Mouse (Mus musculus) left cerebral cortex, postnatal 4 days (tissue): ENCODE results near the gene Rbm24. TPM values are rescaled to one million over a fixed set of nuclear protein-coding genes. Genes with fewer than 3 reads are reported as not detected.

Experiments used
- DNase-seq: peaks from one replicate; pipeline ENCODE4 v3.0.0-alpha.2; 2022
- intact Hi-C: fragments of 180-260 bp; cut with DNase I; formaldehyde crosslinking; loops from one replicate; pipeline ENCODE4 v1.15.1; 2025
- total RNA-seq, 2 experiments: library from RNA; stranded (reverse); gene quantifications; 2 replicates each; pipeline ENCODE4 v1.2.3; 2021

Gene Rbm24
- 10 to 100 TPM; 27.4 to 31.0 TPM for total RNA-seq

- DNase-seq: peak; percentile 74
- intact Hi-C loops: loop anchor here (10.0 kb wide), 3 partner anchors 53 to 247 kb away; partner anchors contain the start of gene Fam8a1
Observed at GRCm38 (mm10) chr13:46418141-46418601, at the start of gene Rbm24. TSS of gene Rbm24 (plus strand) at chr13:46418434.

- DNase-seq: no peak
- intact Hi-C loops: no loop called here
Observed at GRCm38 (mm10) chr13:46372884-46373283, 45.4 kb upstream of the Rbm24 start.

- no peak for DNase-seq
- intact Hi-C loops: no loop called here
Observed at GRCm38 (mm10) chr13:46375371-46375770, 42.9 kb upstream of the Rbm24 start.

- intact Hi-C loops: no loop called here
- DNase-seq: no peak
Observed at GRCm38 (mm10) chr13:46387396-46387795, 30.8 kb upstream of the Rbm24 start.

GRCm38 (mm10) chr13:46391654-46392053, 26.6 kb upstream of the Rbm24 start:
- no peak for DNase-seq
- intact Hi-C loops: no loop called here

- DNase-seq: no peak
- intact Hi-C loops: no loop called here
Observed at GRCm38 (mm10) chr13:46392893-46393292, 25.3 kb upstream of the Rbm24 start.

- DNase-seq: no peak
- intact Hi-C loops: no loop called here
Observed at GRCm38 (mm10) chr13:46393936-46394335, 24.3 kb upstream of the Rbm24 start.

- intact Hi-C loops: no loop called here
Observed at GRCm38 (mm10) chr13:46397235-46397634, 21.0 kb upstream of the Rbm24 start.

GRCm38 (mm10) chr13:46407151-46407550, 11.1 kb upstream of the Rbm24 start:
- intact Hi-C loops: no loop called here
- no peak for DNase-seq

More at GRCm38 (mm10) chr13:46397235-46397634, 21.0 kb upstream of the Rbm24 start:
- DNase-seq: no peak

GRCm38 (mm10) chr13:46412247-46412646, 6.0 kb upstream of the Rbm24 start:
- DNase-seq: no peak
- intact Hi-C loops: loop anchor here (10.0 kb wide), 3 partner anchors 47 to 253 kb away; partner anchors contain the start of gene Fam8a1

- DNase-seq: no peak
- intact Hi-C loops: loop anchor here (10.0 kb wide), 3 partner anchors 49 to 251 kb away; partner anchors contain the start of gene Fam8a1
Observed at GRCm38 (mm10) chr13:46413588-46413987, 4.6 kb upstream of the Rbm24 start.

- no peak for DNase-seq
- intact Hi-C loops: loop anchor here (10.0 kb wide), 3 partner anchors 49 to 251 kb away; partner anchors contain the start of gene Fam8a1
Observed at GRCm38 (mm10) chr13:46414050-46414449, 4.2 kb upstream of the Rbm24 start.

GRCm38 (mm10) chr13:46416021-46416420, 2.2 kb upstream of the Rbm24 start:
- intact Hi-C loops: loop anchor here (10.0 kb wide), 3 partner anchors 51 to 249 kb away; partner anchors contain the start of gene Fam8a1

GRCm38 (mm10) chr13:46417594-46417993, 640 bp upstream of the Rbm24 start:
- intact Hi-C loops: loop anchor here (10.0 kb wide), 3 partner anchors 53 to 247 kb away; partner anchors contain the start of gene Fam8a1
- no peak for DNase-seq

More at GRCm38 (mm10) chr13:46416021-46416420, 2.2 kb upstream of the Rbm24 start:
- peak; percentile 60 for DNase-seq

GRCm38 (mm10) chr13:46418731-46419545, 704 bp downstream of the Rbm24 start:
- intact Hi-C loops: loop anchor here (10.0 kb wide), 3 partner anchors 54 to 246 kb away; partner anchors contain the start of gene Fam8a1
- peak; percentile 32 for DNase-seq

GRCm38 (mm10) chr13:46419648-46420047, 1.4 kb downstream of the Rbm24 start:
- intact Hi-C loops: loop anchor here (10.0 kb wide), 4 partner anchors 55 to 245 kb away; partner anchors contain the start of gene Fam8a1
- DNase-seq: no peak

- DNase-seq: no peak
- intact Hi-C loops: loop anchor here (10.0 kb wide), 1 partner anchor 145 kb away; no protein-coding TSS in a partner anchor
Observed at GRCm38 (mm10) chr13:46420095-46420494, 1.9 kb downstream of the Rbm24 start.

- intact Hi-C loops: loop anchor here (10.0 kb wide), 1 partner anchor 141 kb away; no protein-coding TSS in a partner anchor
Observed at GRCm38 (mm10) chr13:46423805-46424204, 5.6 kb downstream of the Rbm24 start.

GRCm38 (mm10) chr13:46424376-46424775, 6.1 kb downstream of the Rbm24 start:
- intact Hi-C loops: loop anchor here (10.0 kb wide), 1 partner anchor 140 kb away; no protein-coding TSS in a partner anchor
- DNase-seq: no peak

More at GRCm38 (mm10) chr13:46423805-46424204, 5.6 kb downstream of the Rbm24 start:
- DNase-seq: no peak

- DNase-seq: no peak
- intact Hi-C loops: loop anchor here (10.0 kb wide), 1 partner anchor 138 kb away; no protein-coding TSS in a partner anchor
Observed at GRCm38 (mm10) chr13:46426651-46427269, 8.5 kb downstream of the Rbm24 start.

GRCm38 (mm10) chr13:46428964-46429363, 10.7 kb downstream of the Rbm24 start:
- no peak for DNase-seq
- intact Hi-C loops: loop anchor here (10.0 kb wide), 1 partner anchor 136 kb away; no protein-coding TSS in a partner anchor
